Mouse (Mus musculus): ENCODE results near the gene Taf12.
"Not testable (repeated sequence)": the region's sequence is repeated elsewhere in the genome, so short reads cannot be mapped to it uniquely, and the experiment has no call there.

Gene Taf12

GRCm38 (mm10) chr4:132269740-132270560, 4.2 kb upstream of the Taf12 start:
- ATAC-seq (ENCODE audit: low TSS enrichment), result peak; percentile 56

- no peak for ATAC-seq (ENCODE audit: low TSS enrichment)
Measured at GRCm38 (mm10) chr4:132273166-132273565, 1.0 kb upstream of the Taf12 start.

- ATAC-seq (ENCODE audit: low TSS enrichment), result no peak
Measured at GRCm38 (mm10) chr4:132275949-132276348, 1.8 kb downstream of the Taf12 start.

GRCm38 (mm10) chr4:132288840-132289239, 14.7 kb downstream of the Taf12 start:
- not testable (repeated sequence) for ATAC-seq (ENCODE audit: low TSS enrichment)

GRCm38 (mm10) chr4:132291056-132291455, 16.9 kb downstream of the Taf12 start:
- ATAC-seq (ENCODE audit: low TSS enrichment), result no peak

GRCm38 (mm10) chr4:132291624-132292335, 17.6 kb downstream of the Taf12 start:
- ATAC-seq (ENCODE audit: low TSS enrichment), result no peak

GRCm38 (mm10) chr4:132292988-132293387, 18.8 kb downstream of the Taf12 start:
- ATAC-seq (ENCODE audit: low TSS enrichment), result 0 out of 2 replicates have a peak, but pooled peaks have one; percentile 47

GRCm38 (mm10) chr4:132293682-132294240, 19.6 kb downstream of the Taf12 start:
- no peak for ATAC-seq (ENCODE audit: low TSS enrichment)

- ATAC-seq (ENCODE audit: low TSS enrichment), result no peak
Measured at GRCm38 (mm10) chr4:132295696-132296390, 21.7 kb downstream of the Taf12 start.

- no peak for ATAC-seq (ENCODE audit: low TSS enrichment)
Measured at GRCm38 (mm10) chr4:132299849-132300248, 25.7 kb downstream of the Taf12 start.

GRCm38 (mm10) chr4:132301486-132301885, 27.3 kb downstream of the Taf12 start:
- ATAC-seq (ENCODE audit: low TSS enrichment), result no peak

GRCm38 (mm10) chr4:132301965-132302938, 28.1 kb downstream of the Taf12 start:
- ATAC-seq (ENCODE audit: low TSS enrichment), result peak; percentile 25; the same call in 1 of the 2 replicates

GRCm38 (mm10) chr4:132302939-132303479, 28.8 kb downstream of the Taf12 start, which contains the start of gene Rab42:
Gene Rab42 (minus strand): TSS chr4:132303385.
- ATAC-seq (ENCODE audit: low TSS enrichment), result peak; percentile 88

- not testable (repeated sequence) for ATAC-seq (ENCODE audit: low TSS enrichment)
Measured at GRCm38 (mm10) chr4:132303484-132303883, 29.3 kb downstream of the Taf12 start.

- no peak for ATAC-seq (ENCODE audit: low TSS enrichment)
Measured at GRCm38 (mm10) chr4:132305276-132305675, 31.1 kb downstream of the Taf12 start.

GRCm38 (mm10) chr4:132306004-132306403, 31.8 kb downstream of the Taf12 start:
- no peak for ATAC-seq (ENCODE audit: low TSS enrichment)

- ATAC-seq (ENCODE audit: low TSS enrichment), result peak; percentile 94
Measured at GRCm38 (mm10) chr4:132308437-132309139, 34.4 kb downstream of the Taf12 start.

GRCm38 (mm10) chr4:132309140-132309848, 35.1 kb downstream of the Taf12 start:
- peak; percentile 24; the same call in 1 of the 2 replicates for ATAC-seq (ENCODE audit: low TSS enrichment)

All from frontal cortex, adult (tissue).